Mouse (Mus musculus): ENCODE results near the gene Emc10.
A peak's percentile ranks its signal among the peaks of the same experiment; 100 is the strongest.

Gene Emc10

GRCm38 (mm10) chr7:44495992-44496770, at the start of gene Emc10, which contains the start of gene Fam71e1:
Emc10 (minus strand) TSS chr7:44496529.
Fam71e1 (plus strand) TSS chr7:44496581.
- DNase-seq (ENCODE audit: low read depth) = peak; percentile 99

DNA sequence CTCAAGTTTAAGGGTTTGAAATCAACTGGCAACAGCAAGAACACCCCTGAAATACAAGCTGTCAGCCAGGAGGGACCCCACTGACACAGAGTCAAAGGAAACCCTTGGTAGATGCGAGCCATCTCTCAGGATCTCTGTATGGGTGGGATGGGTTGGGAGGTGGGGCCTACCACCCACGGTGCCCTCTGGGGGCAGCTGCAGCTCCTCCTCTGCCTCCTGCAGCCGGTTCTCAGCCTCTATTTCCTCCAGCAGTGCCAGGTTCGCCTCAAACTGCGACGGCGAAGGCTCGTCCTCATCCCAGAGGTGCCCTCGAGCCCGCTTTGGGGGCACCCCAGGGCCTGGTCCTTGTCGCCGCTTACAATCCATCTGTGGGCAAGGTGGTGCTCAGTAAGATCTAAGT, 46.7 kb upstream of the Emc10 start:
- DNase-seq (ENCODE audit: low read depth) = no peak

DNA sequence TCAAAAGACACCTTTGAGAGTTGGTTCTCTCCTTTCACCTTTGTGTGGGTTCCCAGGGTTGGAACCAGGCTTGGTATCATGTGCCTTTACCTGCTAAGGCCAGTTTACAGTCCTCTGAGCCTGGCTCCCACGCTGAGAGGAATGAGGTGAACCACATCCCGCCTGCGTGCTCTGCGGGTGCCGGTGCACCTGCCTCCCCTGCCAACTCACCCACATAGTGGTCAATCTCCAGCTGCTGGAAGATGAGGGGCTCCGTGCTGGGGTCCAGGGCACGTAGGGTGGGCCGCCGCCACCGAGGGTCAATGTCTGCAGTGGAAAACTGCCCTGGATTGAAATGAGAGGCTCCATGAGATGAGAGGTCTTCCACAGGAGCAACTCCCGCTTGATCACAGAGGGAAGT, 46.2 kb upstream of the Emc10 start:
- DNase-seq (ENCODE audit: low read depth) = no peak

GRCm38 (mm10) chr7:44538756-44539624, 42.7 kb upstream of the Emc10 start:
- no peak for DNase-seq (ENCODE audit: low read depth)

- no peak for DNase-seq (ENCODE audit: low read depth)
These were observed 41.2 kb upstream of the Emc10 start for GRCm38 (mm10) chr7:44537496-44537895.

DNA sequence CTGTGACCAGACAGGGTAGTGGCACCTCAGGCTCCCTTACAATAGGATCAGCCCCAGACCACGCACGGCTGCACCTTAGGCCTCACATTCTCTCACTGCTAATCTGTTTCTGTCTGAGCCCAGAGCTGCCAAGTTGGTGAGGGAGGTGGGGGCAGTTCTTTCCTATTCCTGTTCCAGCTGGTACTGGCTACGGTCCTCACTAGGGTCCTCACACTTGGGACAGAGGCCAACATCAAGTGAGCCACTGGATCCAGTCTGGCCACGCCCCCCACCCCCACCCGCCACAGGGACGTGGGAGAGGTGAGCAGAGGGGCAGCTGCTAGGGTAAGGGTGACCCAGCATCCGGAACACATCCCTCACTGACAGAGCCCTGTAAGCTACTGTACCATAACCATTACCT, 40.7 kb upstream of the Emc10 start:
- DNase-seq (ENCODE audit: low read depth) = no peak

- DNase-seq (ENCODE audit: low read depth) = no peak
These were observed 40.2 kb upstream of the Emc10 start for GRCm38 (mm10) chr7:44536590-44536968.

DNA sequence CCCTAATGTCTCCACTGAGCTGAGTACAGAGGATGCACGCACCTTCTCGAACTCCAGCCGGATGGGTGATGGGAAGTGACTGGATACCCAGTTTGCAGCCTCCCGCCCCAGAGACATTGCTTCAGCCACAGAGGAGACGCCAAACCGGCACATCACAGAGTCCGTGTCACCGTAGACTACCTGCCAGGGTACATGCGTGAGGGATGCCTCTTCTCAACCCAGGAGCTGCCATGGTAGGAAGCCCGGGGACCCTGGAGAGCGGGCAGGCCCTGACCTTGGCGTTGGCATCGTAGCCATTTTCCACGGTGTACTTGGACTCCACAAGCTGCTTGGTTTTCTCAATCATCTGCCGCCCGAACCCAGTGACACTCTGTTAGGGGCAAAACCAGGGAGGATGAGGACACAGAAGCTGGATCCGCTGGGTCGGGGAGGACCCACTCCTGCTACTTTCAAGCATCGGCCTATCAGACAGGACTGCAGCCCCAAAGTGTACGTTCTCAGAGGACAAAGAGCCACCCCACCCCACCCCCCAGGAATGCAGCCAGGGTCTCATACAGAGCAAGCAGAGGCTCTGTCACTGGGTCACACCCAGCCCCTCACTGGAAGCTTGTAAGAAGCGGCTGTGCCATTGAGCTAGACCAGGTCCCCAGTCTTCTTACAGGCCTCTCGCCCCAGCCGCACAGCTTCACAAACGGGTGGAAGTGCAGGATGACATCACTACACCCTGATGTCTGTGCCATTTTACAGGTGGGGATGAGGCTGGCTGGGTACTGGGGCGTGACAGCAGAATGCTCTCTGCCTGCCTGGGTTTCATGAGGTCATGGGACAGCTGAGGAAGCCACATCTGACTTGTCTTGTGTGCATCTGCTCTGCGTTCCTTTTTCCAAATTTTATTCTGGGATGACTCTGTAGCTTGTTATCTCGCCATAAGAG, 39.6 kb upstream of the Emc10 start:
- DNase-seq (ENCODE audit: low read depth) = no peak

DNA sequence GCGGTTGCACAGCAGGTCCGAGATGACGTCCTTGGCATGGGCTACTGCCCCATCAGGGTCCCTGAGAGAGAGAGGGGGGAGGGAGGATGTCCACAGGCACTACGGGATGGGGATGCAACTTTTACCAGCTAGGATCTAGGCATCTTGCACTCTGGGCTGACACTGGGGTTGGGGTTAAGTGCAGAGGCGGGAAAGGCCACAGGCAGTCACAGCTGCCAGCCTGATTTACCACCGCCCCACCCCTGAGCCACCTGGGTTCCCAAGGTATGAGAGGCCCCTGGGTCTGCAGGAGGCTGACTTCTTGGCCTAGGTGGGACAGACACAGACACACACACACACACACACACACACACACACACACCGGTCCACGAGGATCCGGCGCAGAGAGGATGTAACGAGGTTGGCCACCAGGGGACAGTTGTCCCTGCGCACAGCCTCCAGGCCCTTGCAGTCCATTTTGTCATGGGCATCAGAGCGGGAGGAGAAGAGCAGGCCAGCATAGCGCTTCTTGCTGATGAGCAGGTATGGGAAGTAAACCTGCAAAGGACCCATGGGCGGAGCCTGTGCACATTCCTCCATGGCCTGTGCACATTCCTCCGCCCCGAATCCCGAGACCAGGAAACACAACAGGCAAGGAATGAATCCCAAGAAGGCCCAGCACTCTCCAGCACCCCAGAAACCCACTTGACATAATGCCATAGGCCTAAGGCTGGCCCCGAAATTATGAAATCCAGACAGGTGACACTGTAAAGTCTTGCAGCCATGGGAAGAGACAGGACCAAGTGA, 38.5 kb upstream of the Emc10 start:
- DNase-seq (ENCODE audit: low read depth) = no peak

DNA sequence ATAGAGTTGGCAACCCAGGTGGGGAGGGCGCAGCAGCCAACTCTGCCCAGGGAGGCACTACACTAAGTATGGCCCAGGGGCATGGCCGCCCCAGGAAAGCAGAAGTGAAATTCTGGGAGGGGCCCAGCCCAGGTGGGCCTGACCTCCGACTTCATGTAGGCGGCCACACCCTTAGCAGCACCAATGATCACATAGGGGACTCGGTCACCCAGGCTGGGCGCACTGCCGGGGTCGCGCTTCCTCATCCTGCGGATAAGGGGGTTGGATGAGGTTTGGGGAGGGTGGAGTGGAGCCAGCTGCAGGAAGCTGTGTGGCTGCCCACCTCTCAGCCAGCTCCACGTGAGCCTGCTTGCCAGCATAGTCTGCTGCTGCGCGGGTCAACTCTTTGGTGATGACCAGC, 37.9 kb upstream of the Emc10 start:
- DNase-seq (ENCODE audit: low read depth) = no peak

DNA sequence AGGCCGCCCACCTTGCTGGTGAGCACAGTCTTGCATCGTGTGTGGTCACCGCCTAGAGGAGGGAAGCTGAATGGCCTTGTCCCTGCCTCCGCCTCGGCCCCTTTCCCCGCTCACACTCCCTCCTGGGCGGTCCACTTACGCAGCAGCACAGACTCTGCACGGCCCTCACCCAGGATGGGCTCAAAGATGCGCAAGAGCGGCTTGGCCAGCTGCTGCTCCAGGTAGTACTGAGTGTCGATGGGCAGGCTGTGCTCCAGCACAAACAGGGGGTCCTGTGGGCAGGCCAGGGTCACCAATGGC, 37.4 kb upstream of the Emc10 start:
- DNase-seq (ENCODE audit: low read depth) = no peak

GRCm38 (mm10) chr7:44532918-44533745, 36.8 kb upstream of the Emc10 start:
- DNase-seq (ENCODE audit: low read depth) = no peak

DNA sequence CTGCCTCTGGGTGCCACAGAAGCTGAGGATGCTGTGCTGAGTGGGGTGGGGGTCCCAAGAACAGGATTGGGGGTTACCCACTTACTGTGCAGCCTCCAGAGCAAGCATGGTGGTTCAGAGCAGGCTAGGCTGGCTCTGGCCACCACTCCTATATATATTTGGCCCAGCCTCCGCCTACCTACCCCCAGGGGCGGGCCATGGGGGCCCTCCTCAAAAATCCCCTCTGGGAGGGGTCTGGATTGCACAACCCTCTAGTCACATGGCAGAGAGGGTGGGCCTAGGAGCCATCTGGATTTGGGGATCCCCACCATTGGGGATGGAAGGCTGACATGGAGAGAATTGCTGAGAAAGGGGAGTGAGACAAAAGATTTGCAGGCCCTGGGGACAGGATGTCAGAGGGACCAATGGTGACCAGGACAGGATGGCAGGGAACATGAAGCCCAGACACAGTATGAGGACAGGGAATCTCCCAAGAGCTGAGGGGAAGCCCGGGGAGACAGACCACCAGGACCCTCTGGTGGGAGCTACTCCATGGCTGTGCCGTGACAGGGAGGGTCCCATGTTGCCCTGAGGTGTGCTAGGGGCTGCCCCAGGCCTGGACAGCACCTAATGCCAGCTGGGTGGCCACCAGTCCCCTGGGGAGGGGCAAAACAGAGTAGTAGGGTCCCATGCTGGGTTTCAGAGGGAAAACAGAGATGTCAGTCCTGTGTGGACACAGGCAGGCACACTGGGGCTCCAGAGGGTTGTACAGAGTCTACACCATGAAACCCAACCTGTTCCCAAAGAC, 35.8 kb upstream of the Emc10 start, which contains the start of gene Spib:
Gene Spib, minus strand, starts transcription at position 126 of the 787 bp plus-strand sequence.
- DNase-seq (ENCODE audit: low read depth) = no peak

- no peak for DNase-seq (ENCODE audit: low read depth)
These were observed 34.9 kb upstream of the Emc10 start for GRCm38 (mm10) chr7:44531207-44531606.

- DNase-seq (ENCODE audit: low read depth) = no peak
These were observed 34.2 kb upstream of the Emc10 start for GRCm38 (mm10) chr7:44530507-44530906.

DNA sequence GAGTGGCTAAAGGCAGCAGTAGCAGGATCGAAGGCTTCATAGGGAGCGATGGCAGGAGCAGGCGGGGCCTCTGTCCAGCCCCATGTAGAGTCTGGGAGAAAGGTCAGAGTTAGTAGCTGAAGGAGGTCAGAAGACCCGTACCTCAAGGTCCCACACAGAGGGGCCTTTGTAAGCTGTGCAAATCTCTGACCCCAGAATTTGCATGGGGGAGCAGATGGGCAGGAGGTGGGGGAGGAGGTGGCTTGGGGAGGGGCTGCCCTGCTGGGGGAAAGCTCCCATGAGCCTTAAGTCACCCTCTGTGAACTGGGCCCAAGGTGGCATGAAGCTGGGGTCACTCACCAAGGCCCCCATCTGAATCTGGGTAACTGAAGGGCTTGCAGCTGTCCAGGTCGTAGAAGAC, 33.2 kb upstream of the Emc10 start:
- DNase-seq (ENCODE audit: low read depth) = no peak

- peak; percentile 82 for DNase-seq (ENCODE audit: low read depth)
These were observed 31.4 kb upstream of the Emc10 start for GRCm38 (mm10) chr7:44527483-44528398.

DNA sequence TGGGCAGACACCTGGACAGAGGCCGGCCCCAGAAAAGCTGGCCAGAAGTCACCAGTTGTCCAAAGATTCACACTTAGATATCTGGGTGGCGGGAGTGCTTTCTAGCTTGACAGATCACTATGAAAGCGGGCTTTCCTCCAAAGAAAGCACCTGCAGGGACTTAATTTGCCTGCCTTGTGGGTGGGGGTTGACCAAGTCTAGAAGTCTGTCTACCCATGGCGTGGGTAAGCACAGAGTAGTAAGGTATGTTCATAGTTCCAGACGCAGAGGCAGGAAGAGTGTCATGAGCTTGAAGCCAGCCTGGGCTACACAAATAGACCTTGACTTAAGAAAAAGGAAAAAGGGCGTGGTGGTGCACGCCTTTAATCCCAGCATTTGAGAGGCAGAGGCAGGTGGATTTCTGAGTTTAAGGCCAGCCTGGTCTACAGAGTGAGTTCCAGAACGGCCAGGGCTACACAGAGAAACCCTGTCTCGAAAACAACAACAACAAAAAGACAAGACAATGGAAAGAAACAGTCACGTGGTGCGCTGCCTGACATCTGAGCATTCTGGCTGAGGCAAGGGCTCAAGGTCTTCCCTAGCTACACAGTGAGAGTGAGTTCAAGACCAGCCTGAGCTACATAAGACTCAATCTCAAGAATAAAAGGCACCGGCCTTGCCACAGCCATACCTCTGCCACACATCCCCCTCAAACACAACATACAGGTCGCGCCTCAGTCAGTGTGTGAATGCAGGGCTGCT, 30.3 kb upstream of the Emc10 start:
- DNase-seq (ENCODE audit: low read depth) = no peak

Measured in 416B (cell line).